In the genomic region with DNA sequence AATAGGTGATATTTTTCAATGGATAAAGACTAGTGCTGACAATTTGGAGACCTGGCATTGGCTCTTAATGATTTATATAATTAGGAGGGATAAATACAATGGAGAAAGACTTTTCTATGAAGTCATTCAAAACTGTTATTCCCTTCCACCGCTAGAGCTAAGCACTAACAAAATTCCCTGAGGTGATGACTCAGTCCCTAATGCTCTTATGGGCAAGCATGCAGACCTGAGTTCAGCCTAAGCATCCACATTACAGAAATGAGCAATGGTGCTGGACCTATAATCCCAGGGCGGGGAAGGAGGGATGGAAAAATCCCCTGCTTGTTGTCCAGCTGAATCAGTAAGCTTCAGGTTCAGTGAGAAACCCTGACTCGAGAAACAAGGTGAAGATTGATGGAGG, we compare ENCODE assay signal across 21 mouse cellular contexts.
"Had no signal": no experiment of that assay in that cellular context is flagged by ENCODE, and none has a peak within 500 bp of the region (broad histone marks: within the 10 kb centered on the region; RNA-seq: fewer than 3 reads in every experiment).

No protein-coding gene starts in this region.

- DNase-seq: lung, adult 18-20 months; lung, embryonic 14.5 days; lung, postnatal 14 days; lung, postnatal 36 days; retina, postnatal 1 day; right cerebral cortex, adult 18-20 months; right cerebral cortex, postnatal 25 days; right cerebral cortex, postnatal 4 days; spleen, adult 18-20 months; thymus, adult 2 months; thymus, postnatal 25 days; thymus, postnatal 4 days had no signal

- H3K27ac ChIP-seq: macrophage; midbrain, embryonic 13.5 days; midbrain, embryonic 15.5 days; neural tube, embryonic 13.5 days; neural tube, embryonic 15.5 days; stomach, embryonic 15.5 days; stomach, postnatal 0 days had no signal

- H3K4me3 ChIP-seq: megakaryocyte, embryonic 14.5 days; midbrain, embryonic 13.5 days; midbrain, embryonic 15.5 days; myocyte; neural tube, embryonic 13.5 days; neural tube, embryonic 15.5 days; stomach, embryonic 15.5 days had no signal

- H3K4me1 ChIP-seq: midbrain, embryonic 13.5 days; midbrain, embryonic 15.5 days; neural tube, embryonic 13.5 days; neural tube, embryonic 15.5 days; stomach, embryonic 15.5 days had no signal

- ATAC-seq: midbrain, embryonic 13.5 days; midbrain, embryonic 15.5 days had no signal
